Mouse (Mus musculus) right cerebral cortex, postnatal 36 days (tissue): ENCODE results near the gene Lrrc15.

Experiments
- DNase-seq, 2 experiments: peaks; one replicate each; pipeline ENCODE4 v3.0.0; 2022; ENCODE audit warnings: low spot score in 2 of 2, mixed read lengths in 1 of 2

The Lrrc15 gene

GRCm38 (mm10) chr16:30238791-30239190 is 44.3 kb downstream of the Lrrc15 start:
- no peak for DNase-seq

GRCm38 (mm10) chr16:30236091-30236699 is 46.9 kb downstream of the Lrrc15 start:
- peak; percentile 49 to 54 for DNase-seq

DNA sequence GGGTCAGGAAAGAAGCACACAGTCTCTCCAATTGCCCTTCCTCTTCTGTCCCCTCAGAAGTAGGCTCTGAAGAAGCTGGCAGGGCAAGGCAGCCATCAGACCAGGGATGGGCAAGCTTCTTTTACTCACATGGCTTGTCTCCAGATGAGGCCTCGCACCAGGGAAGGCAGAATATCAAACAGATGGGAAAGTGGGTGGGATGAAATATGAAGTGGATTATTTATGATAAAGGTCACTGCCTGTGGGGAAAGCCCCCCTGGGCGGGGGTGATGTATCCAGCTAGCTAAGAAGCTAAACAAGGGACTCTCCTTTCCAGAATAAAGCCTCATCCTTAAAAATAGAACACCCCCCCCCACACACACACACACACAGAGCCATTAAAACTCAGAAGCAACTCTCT is 47.5 kb downstream of the Lrrc15 start:
- peak; percentile 12 to 19 for DNase-seq

DNA sequence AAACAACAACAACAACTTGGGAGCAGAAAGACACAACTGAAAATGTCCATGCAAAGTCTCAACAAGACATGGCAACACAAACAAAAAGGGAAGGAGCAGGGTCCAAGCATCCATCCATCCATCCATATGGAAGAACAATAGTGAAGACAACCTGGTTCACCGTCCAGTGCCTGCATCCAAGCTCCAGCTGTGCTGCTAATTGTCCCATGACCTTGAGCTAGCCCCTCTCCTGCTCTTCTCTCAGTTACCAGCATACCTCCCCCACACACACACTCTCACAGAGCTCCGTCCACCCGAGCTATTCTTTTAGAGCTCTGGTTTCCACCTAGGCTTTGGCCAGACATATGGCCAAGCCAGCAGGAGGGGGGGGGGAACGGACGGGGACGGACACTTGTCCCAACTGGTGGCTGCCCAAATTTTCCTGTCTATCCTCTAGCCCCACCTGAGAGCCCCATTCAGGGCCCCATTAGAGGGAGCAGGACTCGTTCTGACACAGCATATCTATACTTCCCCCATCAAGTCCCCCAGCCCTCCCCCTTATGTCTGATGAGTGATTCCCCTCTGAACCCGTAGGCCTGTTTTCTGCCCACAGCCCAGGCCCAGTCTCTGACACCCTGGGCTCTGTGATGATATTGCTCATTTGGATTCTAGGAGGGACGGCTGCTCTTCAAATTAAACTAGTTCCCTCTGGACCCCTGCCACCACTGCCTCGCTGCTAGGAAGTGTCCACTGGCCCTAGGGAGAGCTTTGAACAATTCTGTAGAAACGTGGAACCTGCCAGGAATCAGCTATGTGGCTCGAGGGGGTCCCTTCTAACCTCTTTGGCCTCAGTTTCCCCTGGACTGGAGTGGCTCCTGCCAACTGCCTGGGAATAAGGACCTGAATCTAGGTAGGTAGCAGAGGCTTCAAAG is 48.2 kb downstream of the Lrrc15 start:
- no peak for DNase-seq

- no peak for DNase-seq
These were observed 49.0 kb downstream of the Lrrc15 start for GRCm38 (mm10) chr16:30234077-30234476.

DNA sequence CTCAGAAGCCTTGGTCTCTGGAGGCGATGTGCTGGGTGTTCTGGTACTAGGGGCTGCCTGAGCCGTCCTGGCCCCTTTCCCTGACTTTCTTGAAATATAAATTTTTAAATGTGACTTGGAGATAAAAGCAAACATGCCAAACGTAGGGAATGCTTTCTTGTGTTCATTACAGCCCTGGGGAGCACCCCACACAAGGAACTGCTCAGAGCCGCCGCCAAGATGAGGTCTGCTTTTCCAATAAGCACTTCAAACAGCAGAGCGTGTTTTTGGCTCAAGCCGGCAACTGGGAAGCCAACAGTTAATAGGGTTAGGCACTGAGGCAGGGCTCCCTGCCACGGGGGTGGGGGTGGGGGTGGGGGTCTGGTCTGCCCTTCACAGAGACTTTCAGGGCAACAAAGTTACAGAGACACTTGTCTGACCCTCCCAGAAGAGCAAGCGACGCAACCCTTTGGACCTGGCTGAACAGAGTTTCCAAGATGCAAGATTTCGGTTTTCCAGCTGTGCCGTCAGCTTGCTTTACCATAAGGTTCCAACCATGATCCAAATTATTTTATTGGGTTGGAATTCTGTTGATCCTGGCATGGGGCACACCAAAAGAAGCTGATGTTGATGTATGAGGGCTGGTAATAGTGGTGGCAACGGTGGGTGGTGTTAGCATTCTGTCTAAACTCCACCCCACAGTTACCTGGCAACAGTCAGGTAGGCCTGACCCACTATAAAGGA is 51.0 kb downstream of the Lrrc15 start:
- no peak for DNase-seq

- no peak for DNase-seq
These were observed 55.7 kb downstream of the Lrrc15 start for GRCm38 (mm10) chr16:30227352-30227751.

DNA sequence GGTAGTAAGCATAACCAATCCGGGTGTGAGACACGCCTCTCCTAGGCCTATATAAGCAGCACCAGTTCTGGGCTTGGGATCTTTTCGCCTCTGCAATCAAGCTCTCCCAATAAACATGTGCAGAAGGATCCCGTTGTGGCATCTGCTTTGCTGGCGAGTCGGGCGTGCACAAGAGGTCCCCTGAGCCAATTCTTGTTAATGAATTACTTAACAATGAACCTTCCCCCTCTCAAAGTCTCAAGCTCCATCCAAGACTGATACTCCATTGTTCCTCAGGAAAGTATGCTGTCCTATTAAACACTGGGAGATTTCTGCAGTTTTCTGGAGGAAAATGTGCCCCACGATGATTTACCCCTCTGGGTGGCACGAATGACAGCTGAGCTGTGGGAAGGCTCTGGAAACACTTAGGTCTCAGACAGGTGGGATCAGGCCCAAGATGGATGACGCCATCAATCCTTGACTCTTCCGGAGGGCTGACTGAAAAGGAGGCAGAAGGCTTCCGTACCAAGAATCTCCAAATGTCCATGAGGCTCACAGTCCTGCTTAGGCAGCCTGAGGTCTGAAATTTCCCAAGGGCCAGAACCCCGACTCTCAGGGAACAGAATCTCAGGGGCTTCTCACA is 61.8 kb downstream of the Lrrc15 start:
- no peak for DNase-seq
